Mouse (Mus musculus): Measurements from ENCODE around the gene Slco4a1. TPM values are rescaled to one million over a fixed set of nuclear protein-coding genes. Genes with fewer than 3 reads are reported as not detected.

Gene Slco4a1
- polyA plus RNA-seq (2011; ENCODE audit: insufficient read depth, insufficient read length, low replicate concordance, missing spikeins): 5.5 and 15.6 TPM in 2 replicates

DNA sequence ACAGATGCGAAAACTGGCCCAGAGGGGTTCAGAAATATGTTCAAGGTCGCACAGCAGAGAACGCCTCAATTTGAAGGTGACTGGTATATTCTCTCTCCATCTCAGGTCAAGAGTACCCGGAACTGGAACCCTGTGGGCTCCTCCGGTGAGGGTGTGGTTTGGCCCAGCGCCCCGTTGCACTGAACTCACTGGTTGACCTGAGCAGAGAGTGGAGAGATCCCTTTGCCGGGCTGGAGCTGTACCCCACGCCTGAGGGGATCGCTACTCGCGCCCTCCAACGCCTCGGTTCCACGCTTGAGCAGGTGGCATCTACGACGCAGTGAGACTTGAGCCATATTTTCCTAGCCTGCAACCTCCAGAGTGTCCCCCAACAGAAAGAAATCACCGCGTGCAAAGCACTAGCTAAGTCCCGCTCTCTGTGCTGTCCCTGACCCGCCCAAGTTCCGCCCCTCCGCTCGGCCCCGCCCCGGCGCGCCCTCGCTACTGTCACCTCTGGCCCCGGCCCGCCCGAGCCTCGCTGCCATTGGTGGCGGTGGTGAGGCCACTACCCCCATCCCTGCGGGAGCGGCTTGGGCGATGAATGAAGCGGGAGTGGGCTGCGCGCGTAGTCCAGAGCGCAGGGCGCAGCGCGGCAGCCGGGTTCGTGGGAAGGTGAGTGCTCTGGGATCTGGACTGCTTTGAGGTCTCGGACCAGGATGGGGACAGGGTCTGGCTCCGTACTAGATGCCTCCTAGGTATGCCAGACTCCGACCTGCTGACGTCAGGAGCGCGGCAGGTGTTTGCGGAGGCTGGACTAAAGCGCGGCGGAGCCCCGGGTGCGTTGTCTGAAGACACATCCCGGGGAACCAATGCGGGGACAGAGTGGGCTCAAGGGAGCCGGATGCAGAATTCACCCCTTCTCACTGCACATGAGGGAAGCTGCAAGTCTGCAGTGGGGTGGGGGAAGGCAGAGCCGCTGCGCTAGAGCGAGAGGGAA, at the start of gene Slco4a1:
Gene Slco4a1, plus strand, starts transcription at position 523 of the 976 bp plus-strand sequence.
- TF ChIP-seq POLR2A (IDR thresholded peaks at IDR 0.05; ENCODE audit: borderline replicate concordance, control insufficient read depth, low read depth, low read length) (peak; percentile 82; the same call in 1 of the 2 replicates), CTCF (IDR thresholded peaks at IDR 0.05; ENCODE audit: control insufficient read depth, insufficient read depth, low read length) (no peak)
- Histone ChIP-seq H3K27ac (ENCODE audit: control insufficient read depth, insufficient read depth, low read depth, low read length, poor library complexity) (peak within 1 kb of the TSS; percentile 53), H3K4me1 (ENCODE audit: control insufficient read depth, insufficient read depth, low read length) (peaks cover 3% of the 10 kb centered on the region), H3K4me3 (replicated peaks; ENCODE audit: control insufficient read depth, low read depth, low read length) (peak within 1 kb of the TSS; percentile 92)
- 1% methylated on average over 65 of the region's 65 CpGs for WGBS

DNA sequence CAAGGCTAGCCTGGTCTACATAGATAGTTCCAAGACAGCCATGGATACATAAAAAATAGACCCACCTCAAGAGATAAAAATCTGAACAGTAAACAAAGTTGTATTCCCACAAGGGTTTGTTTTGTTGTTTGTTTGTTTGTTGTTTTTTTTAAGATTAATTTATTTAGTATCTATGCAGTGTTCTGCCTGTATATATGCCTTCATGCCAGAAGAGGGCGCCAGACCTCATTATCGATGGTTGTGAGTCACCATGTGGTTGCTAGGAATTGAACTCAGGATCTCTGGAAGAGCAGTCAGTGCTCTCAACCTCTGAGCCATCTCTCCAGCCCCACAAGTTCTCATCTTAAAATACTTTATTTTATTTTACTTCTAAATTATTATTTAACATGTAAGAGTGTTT, 47.6 kb upstream of the Slco4a1 start:
- TF ChIP-seq POLR2A (IDR thresholded peaks at IDR 0.05; ENCODE audit: borderline replicate concordance, control insufficient read depth, low read depth, low read length) (no peak), CTCF (IDR thresholded peaks at IDR 0.05; ENCODE audit: control insufficient read depth, insufficient read depth, low read length) (no peak)
- WGBS: 18% methylated on average over 2 of the region's 2 CpGs
- Histone ChIP-seq H3K4me3 (replicated peaks; ENCODE audit: control insufficient read depth, low read depth, low read length) (no peak overlapping the region), H3K27ac (ENCODE audit: control insufficient read depth, insufficient read depth, low read depth, low read length, poor library complexity) (no peak overlapping the region), H3K4me1 (ENCODE audit: control insufficient read depth, insufficient read depth, low read length) (no peaks in the 10 kb centered on the region)

DNA sequence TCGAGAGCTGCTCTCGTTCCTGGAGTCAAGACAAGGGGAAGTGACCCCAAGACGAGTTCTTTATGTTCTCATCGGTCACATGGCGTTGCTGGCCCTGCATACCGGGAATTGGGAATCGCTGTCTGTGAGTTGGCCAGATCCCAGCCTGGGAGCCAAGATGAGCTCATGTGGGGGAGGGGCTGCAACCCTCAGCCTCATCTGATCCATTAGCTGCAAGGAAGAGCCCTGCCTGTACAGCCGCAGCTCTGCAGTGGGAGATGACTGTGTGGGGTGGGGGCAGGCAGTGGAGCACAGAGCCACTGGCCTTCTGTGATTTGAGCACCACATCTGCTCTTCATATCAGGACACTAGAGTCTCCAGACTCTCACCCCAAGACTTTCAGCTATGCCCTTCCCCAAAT, 45.6 kb upstream of the Slco4a1 start:
- H3K4me1 ChIP-seq (ENCODE audit: control insufficient read depth, insufficient read depth, low read length): no peaks in the 10 kb centered on the region
- TF ChIP-seq POLR2A (IDR thresholded peaks at IDR 0.05; ENCODE audit: borderline replicate concordance, control insufficient read depth, low read depth, low read length): no peak
- TF ChIP-seq CTCF (IDR thresholded peaks at IDR 0.05; ENCODE audit: control insufficient read depth, insufficient read depth, low read length): no peak
- H3K27ac ChIP-seq (ENCODE audit: control insufficient read depth, insufficient read depth, low read depth, low read length, poor library complexity): no peak overlapping the region
- H3K4me3 ChIP-seq (replicated peaks; ENCODE audit: control insufficient read depth, low read depth, low read length): no peak overlapping the region
- 73% methylated on average over 8 of the region's 8 CpGs for WGBS

DNA sequence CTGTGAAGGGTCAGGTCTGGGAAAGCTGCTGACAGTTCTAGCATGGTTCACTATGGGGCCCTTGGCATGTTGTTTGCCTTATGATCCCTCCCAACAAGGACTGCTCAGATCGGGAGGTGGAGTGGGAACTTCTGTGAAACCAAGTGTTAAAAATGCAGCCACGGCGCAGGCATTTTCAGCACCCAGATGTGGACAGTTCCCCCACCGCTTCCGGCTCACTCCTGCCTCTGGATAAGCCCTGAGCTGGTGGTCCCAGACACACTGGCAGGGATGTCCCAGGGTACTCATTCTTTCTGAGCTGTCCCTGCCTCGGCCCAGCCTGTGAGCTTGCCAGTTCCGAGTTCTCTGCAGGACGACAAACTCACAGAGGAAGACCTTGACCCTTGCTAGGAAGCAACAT, 45.0 kb upstream of the Slco4a1 start:
- WGBS: 13% methylated on average over 8 of the region's 8 CpGs
- no peak overlapping the region for H3K4me3 ChIP-seq (replicated peaks; ENCODE audit: control insufficient read depth, low read depth, low read length)
- TF ChIP-seq CTCF (IDR thresholded peaks at IDR 0.05; ENCODE audit: control insufficient read depth, insufficient read depth, low read length) (no peak), POLR2A (IDR thresholded peaks at IDR 0.05; ENCODE audit: borderline replicate concordance, control insufficient read depth, low read depth, low read length) (no peak)

DNA sequence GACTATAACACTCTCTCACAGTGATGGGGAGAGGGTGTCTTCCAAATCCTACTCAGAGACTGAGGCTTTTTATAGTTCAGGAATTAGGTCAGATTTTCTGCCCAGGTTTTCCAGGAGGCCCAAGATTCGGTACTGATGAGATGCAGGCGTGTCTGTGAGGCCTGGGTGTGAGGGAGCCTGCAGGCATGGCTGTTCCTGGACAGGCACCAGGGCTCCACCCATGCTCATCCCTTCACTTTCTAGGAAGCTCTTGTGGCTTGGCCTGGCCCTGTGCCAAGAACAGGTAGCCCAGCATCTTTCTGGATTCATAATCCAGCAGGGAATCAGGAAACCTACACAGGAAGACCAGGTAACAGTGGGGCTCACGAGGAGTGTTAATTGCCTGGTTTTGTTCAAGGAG, 40.4 kb upstream of the Slco4a1 start:
- TF ChIP-seq POLR2A (IDR thresholded peaks at IDR 0.05; ENCODE audit: borderline replicate concordance, control insufficient read depth, low read depth, low read length) (no peak), CTCF (IDR thresholded peaks at IDR 0.05; ENCODE audit: control insufficient read depth, insufficient read depth, low read length) (no peak)
- Histone ChIP-seq H3K27ac (ENCODE audit: control insufficient read depth, insufficient read depth, low read depth, low read length, poor library complexity) (no peak overlapping the region), H3K4me3 (replicated peaks; ENCODE audit: control insufficient read depth, low read depth, low read length) (no peak overlapping the region), H3K4me1 (ENCODE audit: control insufficient read depth, insufficient read depth, low read length) (no peaks in the 10 kb centered on the region)
- WGBS: 70% methylated on average over 3 of the region's 3 CpGs

More for the DNA sequence above, 45.0 kb upstream of the Slco4a1 start:
- Histone ChIP-seq H3K4me1 (ENCODE audit: control insufficient read depth, insufficient read depth, low read length) (no peaks in the 10 kb centered on the region), H3K27ac (ENCODE audit: control insufficient read depth, insufficient read depth, low read depth, low read length, poor library complexity) (no peak overlapping the region)

DNA sequence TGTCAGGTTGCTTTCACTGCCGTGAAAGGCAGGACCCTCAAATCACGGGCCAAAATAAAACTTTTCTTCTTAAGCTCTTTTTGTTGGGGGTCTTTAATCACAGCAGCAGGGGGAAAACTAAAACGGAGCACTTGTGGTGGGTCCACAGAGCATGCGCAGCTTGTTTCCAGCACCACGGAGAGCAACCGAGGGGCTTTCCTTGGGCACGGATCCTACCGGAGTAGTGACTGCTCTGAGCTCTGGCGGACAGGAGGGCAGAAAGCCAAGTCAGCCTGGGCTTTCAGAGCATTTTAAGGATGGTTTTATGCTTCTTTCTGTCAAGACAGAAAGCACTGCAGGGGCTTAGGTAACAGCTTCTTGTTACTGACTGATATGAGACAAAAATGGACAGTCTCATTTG, 38.3 kb upstream of the Slco4a1 start:
- H3K4me3 ChIP-seq (replicated peaks; ENCODE audit: control insufficient read depth, low read depth, low read length): no peak overlapping the region
- no peaks in the 10 kb centered on the region for H3K4me1 ChIP-seq (ENCODE audit: control insufficient read depth, insufficient read depth, low read length)
- no peak overlapping the region for H3K27ac ChIP-seq (ENCODE audit: control insufficient read depth, insufficient read depth, low read depth, low read length, poor library complexity)
- TF ChIP-seq POLR2A (IDR thresholded peaks at IDR 0.05; ENCODE audit: borderline replicate concordance, control insufficient read depth, low read depth, low read length) (no peak), CTCF (IDR thresholded peaks at IDR 0.05; ENCODE audit: control insufficient read depth, insufficient read depth, low read length) (no peak)
- WGBS: 22% methylated on average over 9 of the region's 9 CpGs

DNA sequence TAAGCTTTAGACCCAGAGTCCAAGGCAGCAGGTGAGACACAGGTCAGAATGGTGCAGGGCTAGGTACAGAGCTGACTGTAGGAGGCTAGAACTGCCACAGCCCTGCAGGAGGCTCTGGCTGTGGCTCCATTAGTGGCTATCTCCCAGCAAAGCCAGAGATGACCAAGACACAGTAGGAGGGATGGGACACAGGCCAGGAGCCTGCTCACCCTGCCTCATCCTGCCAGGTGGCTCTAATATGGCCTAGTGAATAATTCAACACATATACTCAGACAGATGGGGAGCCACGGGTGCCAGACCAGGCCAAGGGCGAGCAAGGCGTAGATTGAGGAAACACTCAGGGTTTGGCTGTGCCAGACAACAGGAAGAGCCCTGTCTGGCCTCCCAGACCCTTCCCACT, 35.4 kb upstream of the Slco4a1 start:
- TF ChIP-seq CTCF (IDR thresholded peaks at IDR 0.05; ENCODE audit: control insufficient read depth, insufficient read depth, low read length) (no peak), POLR2A (IDR thresholded peaks at IDR 0.05; ENCODE audit: borderline replicate concordance, control insufficient read depth, low read depth, low read length) (no peak)
- 63% methylated on average over 3 of the region's 3 CpGs for WGBS
- Histone ChIP-seq H3K4me3 (replicated peaks; ENCODE audit: control insufficient read depth, low read depth, low read length) (no peak overlapping the region), H3K4me1 (ENCODE audit: control insufficient read depth, insufficient read depth, low read length) (no peaks in the 10 kb centered on the region), H3K27ac (ENCODE audit: control insufficient read depth, insufficient read depth, low read depth, low read length, poor library complexity) (no peak overlapping the region)

DNA sequence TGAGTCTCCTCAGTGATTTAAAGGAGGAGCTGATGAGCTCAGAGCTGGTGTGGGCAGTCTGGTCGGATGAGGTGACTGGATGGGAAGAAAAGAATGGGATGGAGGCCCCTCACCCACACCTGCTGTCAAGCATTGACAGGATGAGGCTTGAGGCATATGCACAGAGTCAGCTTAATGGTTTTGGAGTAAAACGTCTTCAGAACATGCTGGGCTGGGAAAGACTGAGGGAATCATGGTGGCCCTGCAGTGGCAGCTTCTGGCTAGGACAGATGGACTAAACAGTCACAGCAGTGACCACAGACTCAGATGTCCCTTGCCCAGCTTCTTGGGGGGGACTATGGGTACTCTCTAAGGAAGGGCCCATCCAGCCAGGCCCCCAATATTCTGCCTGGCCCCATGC, 30.9 kb upstream of the Slco4a1 start:
- WGBS: 64% methylated on average over 2 of the region's 2 CpGs
- Histone ChIP-seq H3K4me1 (ENCODE audit: control insufficient read depth, insufficient read depth, low read length) (no peaks in the 10 kb centered on the region), H3K27ac (ENCODE audit: control insufficient read depth, insufficient read depth, low read depth, low read length, poor library complexity) (no peak overlapping the region), H3K4me3 (replicated peaks; ENCODE audit: control insufficient read depth, low read depth, low read length) (no peak overlapping the region)
- no peak for TF ChIP-seq POLR2A (IDR thresholded peaks at IDR 0.05; ENCODE audit: borderline replicate concordance, control insufficient read depth, low read depth, low read length)

All from bone marrow, adult 2 months (tissue).